Mouse (Mus musculus): ENCODE data around the gene Col16a1.

Col16a1 gene

GRCm38 (mm10) chr4:130081345-130082190, 33.9 kb downstream of the Col16a1 start:
- peak; percentile 50 for DNase-seq (ENCODE audit: extremely low read depth, low read depth, low spot score)

GRCm38 (mm10) chr4:130082211-130082610, 34.6 kb downstream of the Col16a1 start:
- DNase-seq (ENCODE audit: extremely low read depth, low read depth, low spot score) = no peak

DNA sequence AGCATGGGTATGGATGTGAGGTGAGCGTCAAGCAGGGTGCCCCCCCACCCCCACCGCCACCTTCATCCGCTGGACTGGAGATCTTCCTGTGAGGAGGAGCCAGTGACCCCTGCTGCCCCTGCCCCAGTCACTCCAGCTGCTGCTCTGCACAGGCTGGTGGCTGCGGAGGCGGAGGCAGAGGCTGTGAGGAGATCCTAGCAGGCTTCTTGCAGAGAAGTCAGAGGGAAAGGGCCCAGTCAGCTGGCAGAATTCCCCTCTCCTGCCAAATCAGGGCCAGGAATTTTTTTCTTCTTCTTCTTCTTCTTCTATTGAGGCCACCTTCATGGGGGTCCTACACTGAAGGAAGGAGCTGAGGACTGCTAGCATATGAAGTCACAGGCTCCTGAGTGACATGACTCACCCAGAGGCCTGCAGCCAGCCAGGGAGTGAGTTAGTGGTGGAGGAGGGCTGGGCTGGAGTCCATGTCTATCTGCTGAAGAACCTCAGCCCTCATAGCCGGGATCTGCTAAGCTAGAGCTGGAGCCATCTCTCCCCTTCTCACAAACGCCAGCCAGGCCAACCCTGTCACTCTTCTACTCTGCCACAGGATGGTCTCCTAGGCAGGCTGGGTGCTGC, 36.8 kb downstream of the Col16a1 start:
- no peak for DNase-seq (ENCODE audit: extremely low read depth, low read depth, low spot score)

DNA sequence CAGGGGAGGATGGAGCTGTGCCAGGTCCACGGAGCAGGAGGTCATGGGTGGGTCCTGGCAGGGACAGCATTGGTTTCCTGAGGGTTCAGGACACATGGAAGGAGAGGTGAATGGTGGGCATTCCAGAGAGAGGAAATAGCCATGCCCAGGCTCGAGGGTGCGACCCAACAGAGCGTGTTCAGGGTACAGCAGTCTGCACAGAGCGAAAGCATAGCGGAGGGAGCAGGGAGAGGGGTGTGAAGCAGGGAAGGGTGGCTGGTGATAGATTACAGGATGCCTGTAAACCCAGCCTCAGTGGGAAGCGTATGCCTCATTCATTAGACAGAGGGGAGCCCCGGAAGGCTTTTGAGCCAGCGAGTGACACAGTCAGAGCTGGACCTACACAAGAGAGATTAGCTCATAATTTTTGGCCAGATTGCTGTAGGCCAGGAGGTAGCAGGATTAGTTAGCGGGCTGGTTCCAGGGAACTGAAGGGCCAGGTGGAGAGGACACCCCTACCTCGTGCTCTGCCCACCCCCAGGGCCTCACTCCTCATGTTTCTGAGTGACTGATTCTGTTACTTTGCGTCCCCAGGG, 37.7 kb downstream of the Col16a1 start:
- DNase-seq (ENCODE audit: extremely low read depth, low read depth, low spot score) = no peak

DNA sequence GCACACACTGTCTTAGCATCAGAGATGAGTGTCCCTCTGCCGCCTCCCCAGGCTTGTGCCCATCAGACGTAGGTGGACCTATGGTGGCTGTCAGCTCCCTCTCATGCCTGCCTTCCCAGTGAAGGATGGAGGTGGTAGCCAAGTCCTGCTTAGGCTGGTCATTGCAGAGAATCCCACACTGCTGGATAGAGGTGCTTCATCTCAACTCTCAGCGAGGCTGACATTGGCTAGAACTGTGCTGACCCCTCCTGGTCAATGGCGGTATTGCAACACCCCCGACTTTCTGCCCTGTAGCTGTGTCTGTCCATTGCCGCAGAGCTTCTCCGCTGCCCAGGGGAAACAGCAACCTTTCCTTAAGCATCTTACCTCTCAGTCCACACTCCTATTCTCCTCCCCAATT, 39.7 kb downstream of the Col16a1 start:
- no peak for DNase-seq (ENCODE audit: extremely low read depth, low read depth, low spot score)

- DNase-seq (ENCODE audit: extremely low read depth, low read depth, low spot score) = no peak
Measured at GRCm38 (mm10) chr4:130095137-130095536, 47.5 kb downstream of the Col16a1 start.

GRCm38 (mm10) chr4:130101183-130101582, 53.5 kb downstream of the Col16a1 start:
- no peak for DNase-seq (ENCODE audit: extremely low read depth, low read depth, low spot score)

DNA sequence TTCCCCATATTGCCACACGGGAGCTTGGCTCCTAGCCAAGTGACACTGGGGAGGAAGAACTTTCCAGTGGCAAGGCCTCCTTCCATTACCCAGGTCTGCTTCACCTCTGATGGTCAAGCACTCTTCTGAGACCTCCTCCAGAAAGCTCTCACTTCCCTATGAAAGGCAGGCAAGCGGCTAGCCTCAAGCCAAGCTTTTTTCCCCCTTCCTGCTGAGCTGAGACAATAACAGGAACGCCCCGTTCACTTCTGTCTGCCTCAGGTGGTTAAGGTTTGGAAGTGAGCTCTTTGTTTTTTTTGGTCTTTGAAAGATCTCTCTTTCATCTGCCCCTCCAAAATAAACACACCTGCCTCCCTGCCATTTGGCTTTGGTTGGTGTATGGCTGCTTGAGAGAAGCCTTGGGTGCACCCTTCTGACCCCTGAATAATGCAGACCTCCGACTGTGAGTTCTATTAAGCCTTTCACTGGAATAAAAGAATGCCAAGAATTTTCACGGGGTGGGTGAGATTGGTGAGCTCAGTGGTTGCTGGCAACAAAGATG, 54.5 kb downstream of the Col16a1 start, which contains the start of gene Pef1:
Gene Pef1, plus strand, starts transcription at position 448 of the 541 bp plus-strand sequence.
- DNase-seq (ENCODE audit: extremely low read depth, low read depth, low spot score) = no peak

GRCm38 (mm10) chr4:130103632-130104031, 56.0 kb downstream of the Col16a1 start:
- no peak for DNase-seq (ENCODE audit: extremely low read depth, low read depth, low spot score)

DNA sequence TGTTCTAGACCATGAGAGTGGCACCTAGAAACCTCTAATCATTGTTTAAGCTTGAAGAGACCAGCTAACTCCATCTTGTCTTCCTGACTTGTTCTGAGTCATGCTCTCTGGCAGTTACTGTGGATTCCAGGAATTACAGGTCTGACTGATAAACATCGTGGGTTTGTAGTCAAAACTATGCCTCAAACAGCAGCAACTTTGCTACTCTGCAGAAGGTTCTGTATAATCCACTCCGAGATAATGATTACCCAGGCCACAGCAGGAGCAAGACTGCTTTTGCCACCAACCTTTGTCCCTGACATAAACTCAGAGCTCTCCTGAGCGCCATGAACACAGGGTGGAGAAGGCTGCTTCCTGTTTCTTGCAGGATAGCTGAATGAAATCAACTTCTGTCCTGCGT, 56.9 kb downstream of the Col16a1 start:
- no peak for DNase-seq (ENCODE audit: extremely low read depth, low read depth, low spot score)

DNA sequence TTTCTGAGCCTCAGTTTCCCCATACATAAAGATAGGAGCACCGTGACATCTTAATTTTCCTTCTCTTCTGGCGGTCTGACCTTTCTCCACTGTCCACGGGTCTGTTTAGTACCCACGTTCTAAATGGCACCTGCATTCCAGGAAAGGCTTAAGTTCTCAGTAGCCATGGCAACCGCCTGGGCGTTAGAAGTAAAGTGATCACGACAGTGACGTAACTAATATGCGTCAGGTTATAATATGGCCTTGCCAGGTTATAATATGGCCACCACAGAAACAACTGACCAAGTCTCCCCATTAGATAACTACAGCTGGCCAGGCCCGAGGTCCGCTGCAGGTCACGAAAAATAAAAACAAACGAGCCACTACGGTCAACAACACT, 59.4 kb downstream of the Col16a1 start:
- DNase-seq (ENCODE audit: extremely low read depth, low read depth, low spot score) = no peak

GRCm38 (mm10) chr4:130107444-130108131, 59.9 kb downstream of the Col16a1 start:
- no peak for DNase-seq (ENCODE audit: extremely low read depth, low read depth, low spot score)

GRCm38 (mm10) chr4:130108929-130109328, 61.3 kb downstream of the Col16a1 start:
- DNase-seq (ENCODE audit: extremely low read depth, low read depth, low spot score) = no peak

DNA sequence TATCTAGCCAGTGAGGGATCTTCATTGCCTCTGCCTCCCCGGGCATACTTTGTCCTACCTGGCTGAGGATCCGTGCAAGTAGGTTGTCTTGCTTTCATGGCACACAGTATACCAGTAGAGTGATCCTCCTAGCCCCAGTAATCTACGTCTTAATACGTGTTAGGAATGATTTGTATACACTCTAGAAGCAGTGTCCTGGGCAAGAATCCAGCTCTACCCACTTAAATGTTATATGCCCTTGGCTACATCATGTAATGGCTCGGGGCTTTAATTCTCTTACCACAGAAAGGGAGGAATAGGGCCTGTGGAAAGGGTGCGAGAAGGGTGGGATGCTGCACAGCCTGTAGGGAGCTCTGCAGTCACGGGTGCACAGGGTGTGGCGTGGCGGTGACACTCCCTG, 62.0 kb downstream of the Col16a1 start:
- no peak for DNase-seq (ENCODE audit: extremely low read depth, low read depth, low spot score)

- no peak for DNase-seq (ENCODE audit: extremely low read depth, low read depth, low spot score)
Measured at GRCm38 (mm10) chr4:130110091-130110490, 62.5 kb downstream of the Col16a1 start.

GRCm38 (mm10) chr4:130112299-130112698, 64.7 kb downstream of the Col16a1 start:
- DNase-seq (ENCODE audit: extremely low read depth, low read depth, low spot score) = no peak

- no peak for DNase-seq (ENCODE audit: extremely low read depth, low read depth, low spot score)
Measured at GRCm38 (mm10) chr4:130112732-130113131, 65.1 kb downstream of the Col16a1 start.

DNA sequence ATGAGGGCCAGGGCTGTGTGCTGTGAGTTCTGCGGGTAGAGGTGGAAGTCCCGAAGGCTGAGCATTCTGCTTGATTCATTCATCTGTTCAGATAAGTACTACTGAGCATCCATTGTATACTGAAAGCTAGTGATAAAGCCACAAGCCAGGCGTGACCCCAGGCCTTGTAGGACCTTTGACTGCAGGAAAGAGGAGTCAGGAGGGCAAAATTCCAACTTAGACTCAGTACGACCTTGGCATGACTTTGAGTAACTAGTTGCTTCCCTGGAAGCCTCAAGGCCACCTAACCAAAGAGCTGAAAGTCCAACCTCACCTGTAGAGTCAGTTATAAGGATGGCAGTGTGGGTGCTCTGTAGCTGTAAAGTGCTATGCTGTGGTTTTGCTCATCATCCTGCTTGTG, 73.1 kb downstream of the Col16a1 start:
- DNase-seq (ENCODE audit: extremely low read depth, low read depth, low spot score) = no peak

GRCm38 (mm10) chr4:130121560-130121959, 73.9 kb downstream of the Col16a1 start:
- DNase-seq (ENCODE audit: extremely low read depth, low read depth, low spot score) = no peak

GRCm38 (mm10) chr4:130123020-130123419, 75.4 kb downstream of the Col16a1 start:
- DNase-seq (ENCODE audit: extremely low read depth, low read depth, low spot score) = no peak

- DNase-seq (ENCODE audit: extremely low read depth, low read depth, low spot score) = no peak
Measured at GRCm38 (mm10) chr4:130124110-130124509, 76.5 kb downstream of the Col16a1 start.
